Mouse (Mus musculus) stomach, postnatal 0 days (tissue): ENCODE data around the gene H2-M5.
"Not testable (repeated sequence)": the region's sequence is repeated elsewhere in the genome, so short reads cannot be mapped to it uniquely, and the experiment has no call there.

Experiments used
- CTCF ChIP-seq: IDR thresholded peaks from 2 replicates; pipeline ENCODE4 v1.5.1; 2016; ENCODE audit warnings: antibody characterized with exemption, low read depth, mild to moderate bottlenecking, moderate library complexity
- EP300 ChIP-seq: optimal IDR thresholded peaks from 2 replicates; pipeline ENCODE3; 2016; ENCODE audit warnings: antibody characterized with exemption

DNA sequence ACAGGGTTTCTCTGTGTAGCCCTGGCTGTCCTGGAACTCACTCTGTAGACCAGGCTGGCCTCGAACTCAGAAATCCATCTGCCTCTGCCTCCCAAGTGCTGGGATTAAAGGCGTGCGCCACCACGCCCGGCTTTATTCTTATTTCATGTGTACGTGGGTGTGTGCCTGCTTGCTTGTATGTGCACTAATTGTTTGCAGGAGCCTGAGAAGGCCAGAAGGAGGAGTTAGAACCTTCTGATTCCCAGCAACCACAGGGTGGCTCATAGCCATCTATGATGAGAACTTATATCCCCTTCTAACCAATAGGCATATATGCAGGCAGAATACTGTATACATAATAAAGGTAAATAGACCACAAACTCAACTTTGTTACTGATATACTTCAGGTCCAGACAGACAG, 1.3 kb upstream of the H2-M5 start:
- TF ChIP-seq CTCF, EP300: not testable (repeated sequence)
